ENCODE assay signal across 16 mouse cellular contexts in the genomic region with DNA sequence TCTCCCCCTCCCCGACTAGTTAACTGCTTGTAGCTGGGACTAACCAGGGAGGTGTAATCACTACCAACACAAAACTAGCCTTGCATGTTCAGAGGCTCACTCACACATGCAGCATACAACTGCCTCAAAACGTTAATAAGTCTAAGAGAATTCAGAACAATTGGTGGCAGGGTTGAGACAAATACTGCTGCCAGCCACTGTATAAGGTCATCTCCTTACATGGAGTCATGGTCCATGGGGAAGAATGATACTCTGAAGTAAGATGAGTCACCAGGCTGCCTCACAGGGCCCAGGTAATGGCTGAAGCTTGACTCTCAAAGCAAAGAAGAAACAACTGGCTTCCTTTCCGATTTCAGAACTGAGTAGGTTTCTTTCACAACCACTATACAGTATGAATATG.
"Had no signal": no experiment of that assay in that cellular context is flagged by ENCODE, and none has a peak within 500 bp of the region (broad histone marks: within the 10 kb centered on the region; RNA-seq: fewer than 3 reads in every experiment).

No protein-coding gene starts in this region.

- H3K4me2 ChIP-seq: neural tube, embryonic 13.5 days; neural tube, embryonic 15.5 days; stomach, embryonic 15.5 days had no signal

- H3K9me3 ChIP-seq: neural tube, embryonic 13.5 days; neural tube, embryonic 15.5 days; stomach, embryonic 15.5 days had no signal

- H3K4me3 ChIP-seq: neural tube, embryonic 13.5 days; neural tube, embryonic 15.5 days; stomach, embryonic 15.5 days had no signal

- H3K27me3 ChIP-seq: neural tube, embryonic 13.5 days; neural tube, embryonic 15.5 days; stomach, embryonic 15.5 days had no signal

- DNase-seq: retina, postnatal 1 day; right cerebral cortex, adult 18-20 months; right cerebral cortex, postnatal 14 days; right cerebral cortex, postnatal 25 days; right cerebral cortex, postnatal 4 days; spleen, adult 18-20 months; thymus, adult 18-20 months; thymus, adult 2 months; thymus, postnatal 14 days; thymus, postnatal 25 days; thymus, postnatal 36 days; thymus, postnatal 4 days had no signal

- H3K9ac ChIP-seq: neural tube, embryonic 13.5 days; neural tube, embryonic 15.5 days; stomach, embryonic 15.5 days had no signal

- H3K4me1 ChIP-seq: neural tube, embryonic 13.5 days; neural tube, embryonic 15.5 days; stomach, embryonic 15.5 days had no signal

- H3K27ac ChIP-seq: neural tube, embryonic 13.5 days; neural tube, embryonic 15.5 days; stomach, embryonic 15.5 days; stomach, postnatal 0 days had no signal

- H3K36me3 ChIP-seq: neural tube, embryonic 13.5 days; neural tube, embryonic 15.5 days; stomach, embryonic 15.5 days had no signal
